Mouse (Mus musculus): ENCODE measurements around the gene AI481877. TPM values are rescaled to one million over a fixed set of nuclear protein-coding genes. Genes with fewer than 3 reads are reported as not detected.

The AI481877 gene
- polyA plus RNA-seq, 1 experiment from 2014 or later: not detected

Other genes with a start within 250 kb of the AI481877 start
- 27.8 and 31.0 TPM in 2 replicates for gene Ecpas, start 226.2 kb downstream of the AI481877 start, polyA plus RNA-seq (2015; fragmentation: Nextera tagmentation; extraction: Ambion mirVana)
- gene Zkscan16, start 195.4 kb downstream of the AI481877 start, polyA plus RNA-seq (2015; fragmentation: Nextera tagmentation; extraction: Ambion mirVana): 0.74 and 0.84 TPM in 2 replicates
- 22.2 and 24.6 TPM in 2 replicates for gene Ptgr1, start 151.9 kb downstream of the AI481877 start, polyA plus RNA-seq (2015; fragmentation: Nextera tagmentation; extraction: Ambion mirVana)
- gene Dnajc25, start 143.9 kb downstream of the AI481877 start, polyA plus RNA-seq (2015; fragmentation: Nextera tagmentation; extraction: Ambion mirVana): 10.2 and 10.9 TPM in 2 replicates
- 14.4 and 15.2 TPM in 2 replicates for gene Gm20503, start 135.8 kb downstream of the AI481877 start, polyA plus RNA-seq (2015; fragmentation: Nextera tagmentation; extraction: Ambion mirVana)
- 101 and 105 TPM in 2 replicates for gene Gng10, start 103.9 kb downstream of the AI481877 start, polyA plus RNA-seq (2015; fragmentation: Nextera tagmentation; extraction: Ambion mirVana)
- gene Ugcg, start 50.3 kb upstream of the AI481877 start, polyA plus RNA-seq (2015; fragmentation: Nextera tagmentation; extraction: Ambion mirVana): 7.6 and 8.0 TPM in 2 replicates